Mouse (Mus musculus) heart, embryonic 13.5 days (tissue): Measurements from ENCODE around the gene Mmp25. TPM values are rescaled to one million over a fixed set of nuclear protein-coding genes. Genes with fewer than 3 reads are reported as not detected.
A peak's percentile ranks its signal among the peaks of the same experiment; 100 is the strongest.
"Not testable (repeated sequence)": the region's sequence is repeated elsewhere in the genome, so short reads cannot be mapped to it uniquely, and the experiment has no call there.

Experiments
- ATAC-seq: fragments of 200-750 bp; cut with Nextera tagmentation; 2 replicates; pipeline ENCODE4 v1.8.0; 2017; ENCODE audit warnings: moderate TSS enrichment; ENCODE audit not compliant: insufficient number of reproducible peaks, low FRiP score, low TSS enrichment; ENCODE audit errors: extremely low read depth
- H3K27ac ChIP-seq: fragments of 300-500 bp; sonication (generic); replicated peaks from 2 replicates; pipeline ENCODE4 v1.5.1; 2015; ENCODE audit warnings: moderate library complexity, mild to moderate bottlenecking, inconsistent platforms
- H3K27me3 ChIP-seq: fragments of 300-500 bp; sonication (generic); replicated peaks from 2 replicates; pipeline ENCODE4 v1.6.1; 2015; ENCODE audit warnings: mild to moderate bottlenecking, inconsistent platforms
- H3K36me3 ChIP-seq: fragments of 300-500 bp; sonication (generic); 2 replicates; pipeline ENCODE4 v1.6.1; 2015; ENCODE audit warnings: mild to moderate bottlenecking, inconsistent platforms
- H3K4me1 ChIP-seq: fragments of 300-500 bp; sonication (generic); 2 replicates; pipeline ENCODE4 v1.6.1; 2015; ENCODE audit warnings: inconsistent platforms
- H3K4me2 ChIP-seq: fragments of 300-500 bp; sonication (generic); 2 replicates; pipeline ENCODE4 v1.6.1; 2015; ENCODE audit warnings: inconsistent platforms, mild to moderate bottlenecking, moderate library complexity
- H3K4me3 ChIP-seq: fragments of 300-500 bp; sonication (generic); 2 replicates; pipeline ENCODE4 v1.5.1; 2015; ENCODE audit warnings: moderate library complexity, mild to moderate bottlenecking, inconsistent platforms
- H3K9ac ChIP-seq: fragments of 300-500 bp; sonication (generic); 2 replicates; pipeline ENCODE4 v1.6.1; 2015; ENCODE audit warnings: inconsistent platforms, mild to moderate bottlenecking, moderate library complexity
- H3K9me3 ChIP-seq: fragments of 300-500 bp; sonication (generic); 2 replicates; pipeline ENCODE4 v1.6.1; 2016; ENCODE audit warnings: inconsistent platforms
- WGBS: fragments of 180-500 bp; shearing (Covaris S2); methylation state at CpG from one replicate; pipeline ENCODE4 v1.1.7; 2015; ENCODE audit warnings: mixed read lengths; 5-methylcytosine and 5-hydroxymethylcytosine counted together
- polyA plus RNA-seq: library from polyadenylated mRNA; unstranded; fragments of >200 nt; fragmentation: Nextera tagmentation; extraction: Ambion mirVana; gene quantifications from 2 replicates; pipeline ENCODE4 v1.2.1, GENCODE M21; 2015

Gene Mmp25
- polyA plus RNA-seq, 1 experiment from 2014 or later: 0.32 TPM

- Histone ChIP-seq H3K4me1 (peaks cover 13% of the 10 kb centered on the region), H3K4me2 (peak within 1 kb of the TSS; percentile 88), H3K9ac (peak within 1 kb of the TSS; percentile 86), H3K9me3 (no peaks in the 10 kb centered on the region), H3K27me3 (no peaks in the 10 kb centered on the region), H3K36me3 (no peaks in the 10 kb centered on the region), H3K27ac (peak within 1 kb of the TSS; percentile 93), H3K4me3 (peak within 1 kb of the TSS; percentile 54)
- ATAC-seq: peak; percentile 86
- 5% methylated on average over 31 of the region's 31 CpGs for WGBS
These were observed 46.2 kb downstream of the Mmp25 start, which contains the start of gene Zfp13 for GRCm38 (mm10) chr17:23598582-23599552. Gene Zfp13 (minus strand): TSS chr17:23599487.

DNA sequence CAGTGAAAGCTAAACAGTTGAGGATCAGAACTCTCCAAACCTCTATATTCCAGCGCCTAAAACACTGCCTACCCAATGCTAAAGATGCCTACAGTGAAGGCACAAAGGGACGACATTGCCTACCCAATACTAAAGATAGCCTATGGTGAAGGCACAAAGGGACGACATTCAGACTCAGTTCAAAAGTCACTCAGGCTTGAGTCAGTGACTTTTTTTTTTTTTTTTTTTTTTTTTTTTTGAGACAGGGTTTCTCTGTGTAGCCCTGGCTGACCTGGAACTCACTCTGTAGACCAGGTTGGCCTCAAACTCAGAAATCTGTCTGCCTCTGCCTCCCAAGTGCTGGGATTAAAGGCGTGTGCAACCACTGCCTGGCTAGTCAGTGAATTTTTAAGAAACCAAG, 49.9 kb downstream of the Mmp25 start:
- not testable (repeated sequence) for H3K27ac ChIP-seq, H3K4me2 ChIP-seq, H3K36me3 ChIP-seq, H3K9ac ChIP-seq, ATAC-seq, H3K9me3 ChIP-seq, H3K27me3 ChIP-seq, H3K4me3 ChIP-seq
- 73% methylated on average over 4 of the region's 4 CpGs for WGBS
- H3K4me1 ChIP-seq: peaks cover 22% of the 10 kb centered on the region

DNA sequence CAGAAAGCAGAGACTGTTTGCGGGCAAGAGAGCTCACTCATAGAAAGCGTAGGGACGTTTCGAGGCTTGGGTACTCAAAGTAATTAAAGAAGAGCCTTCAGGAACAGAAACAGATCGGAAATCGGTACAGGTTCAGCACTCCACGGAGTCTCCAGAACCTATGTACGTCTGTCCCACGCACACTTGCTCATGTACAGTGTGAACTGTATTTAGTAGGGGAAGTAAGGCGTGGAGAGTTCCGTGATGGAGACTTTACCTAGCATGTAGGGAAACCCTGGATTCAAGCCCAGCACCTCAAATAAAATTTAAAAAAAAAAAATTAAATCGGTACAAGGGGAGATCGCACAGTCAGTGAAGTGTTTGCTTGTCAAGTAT, 52.2 kb downstream of the Mmp25 start:
- Histone ChIP-seq H3K9me3 (no peaks in the 10 kb centered on the region), H3K4me3 (peak overlapping the region; percentile 63), H3K36me3 (no peaks in the 10 kb centered on the region), H3K4me1 (peaks cover 9% of the 10 kb centered on the region), H3K27me3 (no peaks in the 10 kb centered on the region), H3K27ac (peak overlapping the region; percentile 67), H3K9ac (peak overlapping the region; percentile 79), H3K4me2 (peak overlapping the region; percentile 79)
- ATAC-seq: no peak
- WGBS: 12% methylated on average over 13 of the region's 13 CpGs

DNA sequence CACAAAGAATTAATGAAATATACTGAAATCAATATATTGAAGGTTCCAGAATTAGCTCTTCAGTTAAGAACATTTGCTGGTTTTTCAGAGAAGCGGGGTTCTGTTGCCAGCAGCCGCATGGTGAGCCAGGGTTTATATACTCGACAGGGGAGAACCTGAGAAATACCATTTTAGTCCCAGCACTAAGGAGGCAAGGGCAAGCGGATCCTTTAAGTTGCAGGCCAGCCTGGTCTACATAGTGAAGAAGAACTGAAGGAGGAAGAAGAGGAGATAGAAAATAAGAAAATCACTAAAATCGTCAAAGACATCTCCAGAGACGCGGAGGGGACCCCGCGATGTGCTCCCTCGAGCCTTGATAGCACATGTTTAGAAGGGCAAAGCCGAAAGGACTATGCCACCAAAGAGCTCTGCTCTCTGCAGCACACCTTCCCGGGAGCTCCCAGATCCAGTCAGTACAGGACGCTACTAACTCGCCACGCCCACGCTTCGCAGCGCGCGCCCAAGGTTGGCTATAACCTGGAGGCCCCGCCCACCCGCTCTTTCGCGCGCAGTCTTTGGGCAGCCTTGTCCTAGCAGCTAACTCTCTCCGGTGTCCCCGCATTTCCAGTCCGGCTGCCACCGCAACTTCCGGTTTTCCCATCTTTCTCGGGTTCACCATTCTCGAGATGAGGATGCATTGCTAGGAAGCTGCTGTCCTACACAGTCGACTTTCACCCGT, 52.7 kb downstream of the Mmp25 start:
- Histone ChIP-seq H3K4me2 (peak overlapping the region; percentile 79), H3K4me1 (peaks cover 9% of the 10 kb centered on the region), H3K27ac (peak overlapping the region; percentile 67), H3K9ac (peak overlapping the region; percentile 79), H3K27me3 (no peaks in the 10 kb centered on the region), H3K9me3 (no peaks in the 10 kb centered on the region), H3K36me3 (no peaks in the 10 kb centered on the region), H3K4me3 (peak overlapping the region; percentile 63)
- peak; percentile 86 for ATAC-seq
- WGBS: 7% methylated on average over 34 of the region's 34 CpGs

- H3K27me3 ChIP-seq: no peaks in the 10 kb centered on the region
- no peaks in the 10 kb centered on the region for H3K9me3 ChIP-seq
- H3K36me3 ChIP-seq: peaks cover 15% of the 10 kb centered on the region
- H3K9ac ChIP-seq: no peak overlapping the region
- WGBS: 36% methylated on average over 2 of the region's 2 CpGs
- no peak for ATAC-seq
- H3K4me1 ChIP-seq: peaks cover 22% of the 10 kb centered on the region
- no peak overlapping the region for H3K4me3 ChIP-seq
- H3K4me2 ChIP-seq: no peak overlapping the region
- H3K27ac ChIP-seq: no peak overlapping the region
These were observed 57.8 kb downstream of the Mmp25 start for GRCm38 (mm10) chr17:23587253-23587652.

GRCm38 (mm10) chr17:23585721-23586491, 59.2 kb downstream of the Mmp25 start:
- Histone ChIP-seq H3K4me1 (peaks cover 20% of the 10 kb centered on the region), H3K36me3 (peaks cover 26% of the 10 kb centered on the region), H3K9me3 (no peaks in the 10 kb centered on the region), H3K9ac (peak overlapping the region; percentile 89), H3K27me3 (no peaks in the 10 kb centered on the region), H3K4me2 (peak overlapping the region; percentile 95), H3K27ac (peak overlapping the region; percentile 8; the same call in 1 of the 2 replicates), H3K4me3 (peak overlapping the region; percentile 80)
- 1% methylated on average over 22 of the region's 22 CpGs for WGBS
- ATAC-seq: no peak

- H3K27ac ChIP-seq: no peak overlapping the region
These were observed 60.3 kb downstream of the Mmp25 start for GRCm38 (mm10) chr17:23584786-23585185.

More at GRCm38 (mm10) chr17:23584786-23585185, 60.3 kb downstream of the Mmp25 start:
- H3K4me3 ChIP-seq: peak overlapping the region; percentile 80
- H3K36me3 ChIP-seq: peaks cover 37% of the 10 kb centered on the region
- no peak for ATAC-seq
- no peaks in the 10 kb centered on the region for H3K9me3 ChIP-seq
- peak overlapping the region; percentile 95 for H3K4me2 ChIP-seq
- WGBS: 75% methylated on average over 8 of the region's 8 CpGs
- no peaks in the 10 kb centered on the region for H3K27me3 ChIP-seq
- peaks cover 20% of the 10 kb centered on the region for H3K4me1 ChIP-seq
- H3K9ac ChIP-seq: peak overlapping the region; percentile 89

Other genes with a start within 250 kb of the Mmp25 start
- gene Vmn2r117, start 165.6 kb downstream of the Mmp25 start, polyA plus RNA-seq: not detected in 2 replicates
- gene Zfp213, start 81.0 kb downstream of the Mmp25 start, polyA plus RNA-seq: 12.7 and 13.3 TPM in 2 replicates
- gene Zfp13, start 45.8 kb downstream of the Mmp25 start, polyA plus RNA-seq: 9.2 and 9.3 TPM in 2 replicates
- gene Zscan10, start 44.4 kb downstream of the Mmp25 start, polyA plus RNA-seq: not detected in 2 replicates
- 0.17 and 0.41 TPM in 2 replicates for gene Bicdl2, start 15.2 kb upstream of the Mmp25 start, polyA plus RNA-seq
- 297 and 312 TPM in 2 replicates for gene Hcfc1r1, start 28.3 kb upstream of the Mmp25 start, polyA plus RNA-seq
- gene Thoc6, start 28.6 kb upstream of the Mmp25 start, polyA plus RNA-seq: 32.4 and 37.3 TPM in 2 replicates
- 118 and 140 TPM in 2 replicates for gene Tnfrsf12a, start 32.2 kb upstream of the Mmp25 start, polyA plus RNA-seq
- 9.4 and 10.7 TPM in 2 replicates for gene Cldn6, start 34.0 kb upstream of the Mmp25 start, polyA plus RNA-seq
- gene Cldn9, start 38.7 kb upstream of the Mmp25 start, polyA plus RNA-seq: 0.29 and 0.32 TPM in 2 replicates
- 0.11 TPM in 1 of 2 replicates, not detected in the other for gene 1520401A03Rik, start 77.5 kb upstream of the Mmp25 start, polyA plus RNA-seq
- gene Pkmyt1, start 81.1 kb upstream of the Mmp25 start, polyA plus RNA-seq: 30.9 and 31.0 TPM in 2 replicates
- 12.3 and 12.6 TPM in 2 replicates for gene Paqr4, start 95.6 kb upstream of the Mmp25 start, polyA plus RNA-seq
- 0.09 and 0.32 TPM in 2 replicates for gene Kremen2, start 100.6 kb upstream of the Mmp25 start, polyA plus RNA-seq
- gene Flywch1, start 126.3 kb upstream of the Mmp25 start, polyA plus RNA-seq: 52.1 and 54.1 TPM in 2 replicates
- 5.8 and 7.4 TPM in 2 replicates for gene Flywch2, start 140.8 kb upstream of the Mmp25 start, polyA plus RNA-seq
- gene Srrm2, start 145.3 kb upstream of the Mmp25 start, polyA plus RNA-seq: 319 and 327 TPM in 2 replicates
- gene Elob, start 183.9 kb upstream of the Mmp25 start, polyA plus RNA-seq: 875 and 1,018 TPM in 2 replicates
- gene Prss33, start 190.8 kb upstream of the Mmp25 start, polyA plus RNA-seq: not detected in 2 replicates
- gene Prss32, start 198.6 kb upstream of the Mmp25 start, polyA plus RNA-seq: 0.15 TPM in 1 of 2 replicates, not detected in the other
- 0.20 and 0.29 TPM in 2 replicates for gene Prss41, start 198.9 kb upstream of the Mmp25 start, polyA plus RNA-seq
- not detected in 2 replicates for gene Prss21, start 222.8 kb upstream of the Mmp25 start, polyA plus RNA-seq
- gene Dcpp1, start 235.6 kb upstream of the Mmp25 start, polyA plus RNA-seq: 0.32 TPM in 1 of 2 replicates, not detected in the other
- gene Dcpp2, start 235.6 kb upstream of the Mmp25 start, polyA plus RNA-seq: not detected in 2 replicates